Mouse (Mus musculus) embryonic facial prominence, embryonic 15.5 days (tissue): ENCODE results near the gene Scn4b. TPM values are rescaled to one million over a fixed set of nuclear protein-coding genes. Genes with fewer than 3 reads are reported as not detected.
A peak's percentile ranks its signal among the peaks of the same experiment; 100 is the strongest.

Experiments used
- ATAC-seq: fragments of 200-750 bp; cut with Nextera tagmentation; 2 replicates; pipeline ENCODE4 v1.8.0; 2017; ENCODE audit warnings: low read depth, moderate TSS enrichment; ENCODE audit not compliant: insufficient number of reproducible peaks, low FRiP score, low TSS enrichment
- H3K27ac ChIP-seq: fragments of 300-500 bp; sonication (generic); replicated peaks from 2 replicates; pipeline ENCODE4 v1.5.1; 2015; ENCODE audit warnings: mild to moderate bottlenecking, inconsistent platforms
- H3K27me3 ChIP-seq: fragments of 300-500 bp; sonication (generic); 2 replicates; pipeline ENCODE4 v1.6.1; 2015; ENCODE audit warnings: inconsistent platforms
- H3K36me3 ChIP-seq: fragments of 300-500 bp; sonication (generic); 2 replicates; pipeline ENCODE4 v1.6.1; 2015; ENCODE audit warnings: mild to moderate bottlenecking, inconsistent platforms
- H3K4me1 ChIP-seq: fragments of 300-500 bp; sonication (generic); 2 replicates; pipeline ENCODE4 v1.6.1; 2015; ENCODE audit warnings: inconsistent platforms
- H3K4me2 ChIP-seq: fragments of 300-500 bp; sonication (generic); replicated peaks from 2 replicates; pipeline ENCODE4 v1.6.1; 2015; ENCODE audit warnings: mild to moderate bottlenecking, inconsistent platforms
- H3K4me3 ChIP-seq: fragments of 300-500 bp; sonication (generic); replicated peaks from 2 replicates; pipeline ENCODE4 v1.5.1; 2015; ENCODE audit warnings: mild to moderate bottlenecking, inconsistent platforms
- H3K9ac ChIP-seq: fragments of 300-500 bp; sonication (generic); 2 replicates; pipeline ENCODE4 v1.6.1; 2015; ENCODE audit warnings: inconsistent platforms
- H3K9me3 ChIP-seq: fragments of 300-500 bp; sonication (generic); replicated peaks from 2 replicates; pipeline ENCODE4 v1.6.1; 2016; ENCODE audit warnings: inconsistent platforms
- WGBS: fragments of 180-500 bp; shearing (Covaris S2); methylation state at CpG from one replicate; pipeline ENCODE4 v1.1.7; 2015; 5-methylcytosine and 5-hydroxymethylcytosine counted together
- polyA plus RNA-seq: library from polyadenylated mRNA; unstranded; fragments of >200 nt; fragmentation: Nextera tagmentation; extraction: Ambion mirVana; gene quantifications from 2 replicates; pipeline ENCODE4 v1.2.1, GENCODE M21; 2015

Scn4b gene
- polyA plus RNA-seq, 1 experiment from 2014 or later, result 1.6 TPM

DNA sequence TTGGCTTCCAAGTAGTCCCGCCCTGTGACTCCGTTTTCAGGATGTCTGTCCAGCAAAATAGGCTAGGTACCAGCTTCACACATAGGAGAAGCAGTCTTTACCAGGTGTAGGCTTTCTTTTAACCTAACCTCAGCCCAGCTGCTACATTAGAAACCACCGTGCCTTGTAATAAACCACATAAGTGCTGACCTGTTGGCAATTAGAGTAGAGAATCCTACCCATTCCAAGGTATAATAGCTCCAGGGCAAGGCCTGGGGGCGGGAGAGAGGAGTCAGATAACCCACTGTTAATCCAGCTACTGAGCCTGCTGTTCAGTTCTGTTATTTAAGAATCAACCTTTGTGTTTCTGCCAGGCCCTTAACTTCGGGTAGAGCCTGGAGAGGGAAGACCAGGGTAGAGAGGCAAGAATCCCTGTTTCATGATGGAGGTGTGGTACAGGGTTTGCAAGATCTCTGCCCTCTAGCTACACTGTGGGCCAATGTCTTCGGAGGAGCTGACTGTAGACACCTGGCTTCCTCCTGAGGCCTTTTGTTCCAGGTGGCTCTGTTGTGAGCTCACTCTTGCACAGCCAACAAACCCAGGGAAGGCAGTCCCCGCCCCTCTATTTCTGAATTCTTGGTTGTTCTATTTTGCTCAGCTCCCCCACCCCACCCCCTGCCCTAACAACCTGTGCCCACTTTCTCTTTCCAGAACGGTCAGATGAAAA is 58.1 kb downstream of the Scn4b start:
- peak; percentile 39; the same call in 1 of the 2 replicates for ATAC-seq
- H3K27ac ChIP-seq, result no peak overlapping the region
- no peak overlapping the region for H3K9ac ChIP-seq
- no peaks in the 10 kb centered on the region for H3K4me1 ChIP-seq
- no peak overlapping the region for H3K4me3 ChIP-seq
- 58% methylated on average over 8 of the region's 8 CpGs for WGBS
- no peaks in the 10 kb centered on the region for H3K36me3 ChIP-seq
- H3K4me2 ChIP-seq, result no peak overlapping the region
- H3K9me3 ChIP-seq, result no peaks in the 10 kb centered on the region
- no peaks in the 10 kb centered on the region for H3K27me3 ChIP-seq

DNA sequence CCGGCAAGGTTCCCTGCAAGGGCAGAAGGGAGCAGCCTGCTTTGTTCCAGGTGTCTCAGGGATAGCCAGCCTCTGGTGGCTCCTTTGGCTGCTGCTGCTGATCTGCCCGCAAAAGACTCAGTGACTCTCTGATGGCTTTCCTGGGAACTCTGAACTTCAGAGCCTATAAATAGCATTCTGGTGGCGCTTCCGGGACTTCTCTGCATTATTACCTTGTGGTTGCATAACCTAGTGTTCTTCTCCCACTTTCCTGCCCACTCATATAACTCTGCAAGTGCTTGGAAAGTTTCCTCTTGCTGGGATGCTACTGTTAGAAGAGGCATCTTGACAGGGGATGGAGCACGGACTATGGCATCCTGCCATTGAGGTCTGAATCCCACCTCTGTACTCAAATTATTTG is 59.4 kb downstream of the Scn4b start:
- Histone ChIP-seq H3K4me3 (no peak overlapping the region), H3K9me3 (no peaks in the 10 kb centered on the region), H3K27ac (no peak overlapping the region), H3K4me2 (no peak overlapping the region), H3K36me3 (no peaks in the 10 kb centered on the region), H3K27me3 (no peaks in the 10 kb centered on the region), H3K9ac (no peak overlapping the region), H3K4me1 (no peaks in the 10 kb centered on the region)
- 82% methylated on average over 5 of the region's 5 CpGs for WGBS
- no peak for ATAC-seq

DNA sequence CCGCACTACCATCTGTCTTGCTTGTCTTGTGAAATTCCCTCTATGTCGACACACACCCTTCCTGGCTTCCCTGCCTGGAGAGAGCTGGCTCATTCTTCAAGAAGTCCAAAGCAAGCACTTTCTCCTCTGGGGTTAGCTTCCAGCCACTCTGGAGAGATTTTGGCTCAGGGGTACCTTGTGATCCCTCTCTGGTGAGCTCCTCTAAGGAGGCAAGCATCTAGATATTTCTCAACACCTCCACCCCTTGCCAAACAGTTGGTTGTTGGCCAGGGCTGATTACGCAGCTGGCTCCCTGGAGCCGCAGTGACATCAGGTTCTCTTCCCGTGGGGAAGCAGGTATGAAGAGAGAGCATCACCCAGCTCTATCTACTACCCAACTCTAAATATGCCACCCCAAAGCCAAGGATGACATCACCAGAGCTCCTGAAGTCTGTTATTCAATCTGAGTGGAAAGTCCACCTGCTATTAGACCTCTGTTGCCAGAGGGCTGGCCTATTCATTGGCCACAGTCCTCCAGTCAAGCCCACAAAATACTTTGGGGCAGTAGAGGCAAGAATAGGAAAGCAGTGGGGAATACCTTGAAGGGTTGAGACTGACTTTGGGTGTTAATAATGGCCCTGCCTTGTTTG is 63.2 kb downstream of the Scn4b start:
- Histone ChIP-seq H3K9me3 (no peaks in the 10 kb centered on the region), H3K27me3 (no peaks in the 10 kb centered on the region), H3K4me3 (no peak overlapping the region), H3K4me1 (no peaks in the 10 kb centered on the region), H3K36me3 (no peaks in the 10 kb centered on the region), H3K27ac (no peak overlapping the region), H3K9ac (no peak overlapping the region), H3K4me2 (no peak overlapping the region)
- WGBS, result 75% methylated on average over 5 of the region's 5 CpGs
- no peak for ATAC-seq

DNA sequence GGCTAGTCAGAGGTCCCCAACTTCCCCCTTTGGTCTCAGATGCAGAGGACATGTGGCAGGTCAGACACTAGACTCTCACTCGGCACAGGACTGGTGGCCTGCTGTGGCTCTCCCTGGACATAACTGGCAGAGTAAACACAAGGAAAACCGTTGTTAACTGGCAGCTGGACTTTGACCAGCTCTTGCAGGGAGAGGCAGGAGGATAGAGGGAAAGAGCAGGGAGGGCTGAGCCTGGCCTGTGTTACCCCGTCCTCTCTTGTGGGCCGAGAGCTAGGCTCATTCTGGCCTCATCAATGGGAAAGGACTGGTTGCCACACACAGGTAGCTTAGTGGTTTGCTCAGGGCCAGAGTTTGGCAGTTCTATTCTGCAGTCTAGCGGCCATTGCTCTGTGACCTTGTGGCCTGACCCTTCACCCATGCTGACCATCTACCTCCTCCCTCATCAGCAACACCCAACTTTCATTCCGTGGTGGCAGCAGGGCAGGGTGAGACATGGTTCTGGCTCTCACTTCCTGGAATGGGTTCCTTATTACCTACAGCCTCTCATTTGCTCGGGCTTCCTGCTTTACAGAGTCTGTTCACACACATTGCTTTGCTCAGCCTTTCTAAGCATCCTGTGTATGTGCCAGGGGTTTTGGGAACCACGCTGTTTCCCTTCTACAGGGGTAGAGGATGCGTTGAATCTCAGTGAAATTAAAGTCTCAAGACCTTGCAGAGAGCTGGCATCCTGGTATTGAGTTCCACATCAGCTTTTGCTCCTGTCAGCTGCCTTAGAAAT is 64.0 kb downstream of the Scn4b start:
- H3K4me3 ChIP-seq, result no peak overlapping the region
- no peaks in the 10 kb centered on the region for H3K9me3 ChIP-seq
- no peak overlapping the region for H3K27ac ChIP-seq
- no peaks in the 10 kb centered on the region for H3K4me1 ChIP-seq
- 67% methylated on average over 9 of the region's 9 CpGs for WGBS
- ATAC-seq, result no peak
- no peak overlapping the region; the same call in 1 of the 2 replicates for H3K4me2 ChIP-seq
- H3K9ac ChIP-seq, result no peak overlapping the region
- H3K36me3 ChIP-seq, result no peaks in the 10 kb centered on the region
- H3K27me3 ChIP-seq, result no peaks in the 10 kb centered on the region

Other genes with a start within 250 kb of the Scn4b start
- gene Atp5l, start 217.7 kb upstream of the Scn4b start, polyA plus RNA-seq, result 655 and 705 TPM in 2 replicates
- 23.6 and 25.7 TPM in 2 replicates for gene Ube4a, start 172.8 kb upstream of the Scn4b start, polyA plus RNA-seq
- gene Cd3g, start 158.0 kb upstream of the Scn4b start, polyA plus RNA-seq, result 0.29 and 0.33 TPM in 2 replicates
- not detected in 2 replicates for gene Cd3d, start 156.6 kb upstream of the Scn4b start, polyA plus RNA-seq
- gene Cd3e, start 128.8 kb upstream of the Scn4b start, polyA plus RNA-seq, result 0.11 and 0.23 TPM in 2 replicates
- gene Mpzl2, start 98.6 kb upstream of the Scn4b start, polyA plus RNA-seq, result 28.1 and 35.4 TPM in 2 replicates
- gene Mpzl3, start 83.2 kb upstream of the Scn4b start, polyA plus RNA-seq, result 8.4 and 9.0 TPM in 2 replicates
- gene Jaml, start 59.2 kb upstream of the Scn4b start, polyA plus RNA-seq, result 0.41 and 0.77 TPM in 2 replicates
- gene Scn2b, start 20.6 kb upstream of the Scn4b start, polyA plus RNA-seq, result 4.1 and 4.4 TPM in 2 replicates
- gene BC049352, start 43.6 kb downstream of the Scn4b start, polyA plus RNA-seq, result 5.4 and 6.7 TPM in 2 replicates
- 14.1 and 16.6 TPM in 2 replicates for gene Tmprss4, start 65.7 kb downstream of the Scn4b start, polyA plus RNA-seq
- 1.4 and 1.7 TPM in 2 replicates for gene Il10ra, start 130.8 kb downstream of the Scn4b start, polyA plus RNA-seq
- gene Tmprss13, start 180.7 kb downstream of the Scn4b start, polyA plus RNA-seq, result 10.9 and 11.7 TPM in 2 replicates
- 77.4 and 77.5 TPM in 2 replicates for gene Fxyd6, start 231.8 kb downstream of the Scn4b start, polyA plus RNA-seq